Mouse (Mus musculus) mammary gland, adult 2 months (tissue): Measurements from ENCODE around the gene Mkrn2os. TPM values are rescaled to one million over a fixed set of nuclear protein-coding genes. Genes with fewer than 3 reads are reported as not detected.

Experiments used
- polyA plus RNA-seq: library from polyadenylated mRNA; depleted of rRNA; stranded (reverse); fragments of >200 nt; gene quantifications from 2 replicates; pipeline ENCODE4 v1.2.3, GENCODE M21; 2012; ENCODE audit warnings: low replicate concordance; rRNA removed

The Mkrn2os gene
- polyA plus RNA-seq: 0.07 TPM in 1 of 2 replicates, not detected in the other

GRCm38 (mm10) chr6:115592458-115592857 lies at the start of gene Mkrn2os:
Gene Mkrn2os (minus strand): TSS chr6:115592576.

DNA sequence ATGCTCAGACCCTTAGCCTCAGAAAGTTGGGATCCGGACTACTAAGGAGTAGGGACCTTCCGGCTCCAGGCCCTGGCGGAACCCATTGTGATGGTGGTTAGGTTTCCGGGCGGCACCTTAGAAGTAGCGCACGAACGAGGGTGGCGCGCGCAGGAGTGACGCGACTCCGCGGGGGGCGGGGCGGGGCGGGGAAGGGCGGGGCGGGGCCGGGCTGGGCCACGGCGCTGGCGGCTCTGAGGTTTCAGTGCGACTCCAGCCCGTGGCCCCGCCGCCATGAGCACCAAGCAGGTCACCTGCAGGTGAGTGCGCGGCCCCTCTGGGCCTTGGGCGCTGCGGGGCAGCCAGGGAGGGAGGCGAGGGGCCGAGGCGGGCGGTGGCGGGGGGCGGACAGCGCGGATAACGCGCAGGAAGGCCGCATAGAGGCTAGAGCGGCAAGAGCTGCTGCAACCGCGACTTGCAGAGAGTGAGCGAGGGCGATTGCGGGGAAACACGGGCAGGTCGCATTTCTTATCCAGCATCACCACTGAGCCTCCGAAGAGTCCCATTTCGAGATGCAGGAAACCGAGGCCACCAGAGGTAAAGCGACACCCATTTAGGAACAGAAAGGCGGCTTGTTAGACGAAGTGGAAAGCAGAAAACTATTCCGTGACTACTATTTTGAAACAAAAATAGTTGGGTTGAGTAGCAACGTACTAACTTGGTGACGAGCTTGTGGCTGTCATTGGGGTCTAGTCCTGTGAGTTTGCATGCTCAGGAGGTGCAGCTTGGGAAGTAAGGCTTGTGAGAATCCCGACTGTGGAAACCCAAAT lies 9.5 kb upstream of the Mkrn2os start, which contains the start of gene Mkrn2:
TSS of gene Mkrn2 (plus strand) at position 188 of the 809 bp plus-strand sequence.

GRCm38 (mm10) chr6:115544442-115544970 lies 47.9 kb downstream of the Mkrn2os start, which contains the start of gene Tsen2:
Gene Tsen2 (plus strand): TSS chr6:115544664.

Other genes with a start within 250 kb of the Mkrn2os start
- 99.8 and 199 TPM in 2 replicates for gene Pparg, start 231.6 kb downstream of the Mkrn2os start, polyA plus RNA-seq
- 4.2 and 4.3 TPM in 2 replicates for gene Tsen2, start 47.9 kb downstream of the Mkrn2os start, polyA plus RNA-seq
- 120 and 147 TPM in 2 replicates for gene Mkrn2, start 9.3 kb upstream of the Mkrn2os start, polyA plus RNA-seq
- 106 and 156 TPM in 2 replicates for gene Raf1, start 84.1 kb upstream of the Mkrn2os start, polyA plus RNA-seq
- 11.9 and 12.9 TPM in 2 replicates for gene Tmem40, start 169.8 kb upstream of the Mkrn2os start, polyA plus RNA-seq
- gene Cand2, start 182.0 kb upstream of the Mkrn2os start, polyA plus RNA-seq: 7.9 and 18.1 TPM in 2 replicates
- 378 and 610 TPM in 2 replicates for gene Rpl32, start 216.2 kb upstream of the Mkrn2os start, polyA plus RNA-seq
- 0.18 and 0.29 TPM in 2 replicates for gene Efcab12, start 245.8 kb upstream of the Mkrn2os start, polyA plus RNA-seq